Mouse (Mus musculus): ENCODE data around the gene Zfhx3. TPM values are rescaled to one million over a fixed set of nuclear protein-coding genes. Genes with fewer than 3 reads are reported as not detected.
A peak's percentile ranks its signal among the peaks of the same experiment; 100 is the strongest.

Gene Zfhx3
- polyA plus RNA-seq, 2 experiments from 2014 or later: 0.23 to 0.27 TPM

DNA sequence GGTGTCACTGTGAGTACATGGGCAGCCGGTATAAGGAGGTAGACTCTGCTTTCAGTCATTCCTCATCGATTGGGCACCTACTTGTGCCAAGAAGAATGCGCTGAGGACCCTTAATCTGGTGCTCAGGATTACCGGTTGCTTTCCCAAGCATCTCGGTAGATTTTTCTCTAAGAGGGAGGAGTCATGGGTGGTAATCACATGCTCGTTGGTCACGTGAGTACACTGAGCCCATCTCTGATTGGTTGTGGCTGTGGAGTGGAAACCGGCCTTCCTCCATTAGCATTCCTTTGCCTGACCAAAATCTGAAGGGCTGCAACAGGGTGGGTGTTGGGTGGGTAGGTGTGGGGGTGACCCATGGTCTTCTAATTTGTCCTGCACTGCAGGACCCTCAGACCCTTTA, 421.4 kb downstream of the Zfhx3 start:
- no peak for ATAC-seq

DNA sequence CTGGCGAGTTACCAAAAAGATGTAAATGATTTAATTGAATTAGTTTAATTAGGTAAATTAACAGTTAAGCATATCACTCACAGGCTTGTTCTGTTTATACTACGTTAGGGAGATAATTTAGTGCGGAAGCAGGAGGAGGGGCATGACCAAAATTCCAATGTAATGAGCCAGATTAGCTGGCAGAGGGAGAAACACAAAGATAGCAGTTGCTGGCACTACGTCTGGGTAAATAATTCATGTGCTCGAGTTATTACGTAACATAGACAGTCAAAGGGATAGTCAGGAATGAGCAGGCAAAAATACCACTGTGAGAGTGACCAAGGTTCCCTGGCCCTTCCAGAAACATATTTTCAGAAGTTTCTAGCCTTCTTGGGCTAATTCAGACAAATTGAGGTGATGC, 426.6 kb downstream of the Zfhx3 start:
- no peak for ATAC-seq

- ATAC-seq: no peak
Measured at GRCm38 (mm10) chr8:108370731-108371130, 428.3 kb downstream of the Zfhx3 start.

DNA sequence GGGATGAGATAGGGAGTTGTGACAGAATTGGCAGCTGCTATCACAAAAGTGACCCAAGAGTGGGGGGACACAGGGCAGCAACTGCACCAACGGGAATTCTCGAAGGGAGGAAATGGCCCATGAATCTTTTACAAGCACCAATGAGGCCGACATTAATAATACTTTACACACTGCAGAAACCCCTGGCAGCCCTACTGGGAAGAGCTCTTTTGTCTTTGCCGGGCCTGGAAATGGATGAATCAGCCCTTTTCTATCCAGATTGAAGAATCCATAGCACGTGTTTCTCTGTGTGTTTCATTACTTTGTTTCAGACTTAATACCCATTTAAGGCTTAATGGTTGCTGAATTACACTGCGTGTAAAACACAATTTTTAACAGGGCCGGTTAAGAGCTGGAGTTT, 430.6 kb downstream of the Zfhx3 start:
- no peak for ATAC-seq

GRCm38 (mm10) chr8:108378036-108378435, 435.6 kb downstream of the Zfhx3 start:
- no peak for ATAC-seq

- ATAC-seq: no peak
Measured at GRCm38 (mm10) chr8:108383121-108383520, 440.7 kb downstream of the Zfhx3 start.

DNA sequence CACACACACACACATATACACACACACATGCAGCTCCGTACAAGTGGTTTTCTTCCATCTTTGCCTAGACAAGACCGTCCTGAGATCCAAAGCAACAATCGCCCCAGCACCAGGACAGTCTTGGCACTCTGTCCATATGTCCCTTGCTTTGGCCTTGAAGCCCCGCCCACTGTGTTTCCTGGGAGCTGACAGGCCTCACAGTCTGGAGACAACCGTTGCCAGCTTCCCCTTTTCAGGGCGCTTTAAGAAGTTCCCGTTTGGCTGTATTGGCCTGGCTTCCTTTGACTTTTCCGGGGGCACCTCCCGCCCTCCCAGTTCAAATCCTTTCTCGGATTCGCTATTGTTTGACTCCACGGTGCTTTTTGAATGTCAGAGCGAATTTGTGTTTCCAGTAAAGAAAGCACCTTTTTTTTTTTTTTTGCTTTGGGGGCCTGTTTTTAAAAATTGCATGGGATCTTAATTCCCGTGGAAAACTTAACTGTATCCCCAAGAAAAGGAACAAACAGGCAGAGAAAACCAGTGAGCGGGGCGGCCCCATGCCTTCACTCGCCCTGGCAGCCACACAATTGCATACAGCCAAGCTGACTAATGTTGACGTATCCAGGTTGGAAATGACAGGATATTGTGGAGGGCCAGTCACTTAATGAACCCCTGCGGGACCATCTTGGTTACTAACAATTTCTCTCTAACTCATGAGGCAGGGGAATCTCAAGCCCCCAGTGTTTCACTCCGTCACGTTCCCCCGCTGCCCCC, 444.9 kb downstream of the Zfhx3 start:
- no peak for ATAC-seq

DNA sequence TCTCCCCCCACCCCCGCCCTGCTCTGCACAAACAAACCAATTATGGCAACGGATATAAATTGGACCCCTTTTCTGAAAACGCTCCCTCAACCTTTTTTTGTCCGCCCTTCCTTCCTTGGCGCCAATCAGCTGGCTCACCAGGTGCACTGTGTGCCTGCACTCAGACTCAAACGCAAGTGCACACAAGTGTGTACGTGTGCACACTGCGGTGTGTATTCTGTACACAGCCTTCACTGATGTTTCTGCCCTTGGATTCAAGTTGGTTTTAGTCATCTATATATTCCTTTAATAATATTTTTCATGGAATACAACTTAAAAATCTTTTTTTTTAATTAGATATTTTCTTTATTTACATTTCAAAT, 445.4 kb downstream of the Zfhx3 start:
- ATAC-seq: no peak

GRCm38 (mm10) chr8:108392909-108393308, 450.5 kb downstream of the Zfhx3 start:
- ATAC-seq: peak; percentile 89

DNA sequence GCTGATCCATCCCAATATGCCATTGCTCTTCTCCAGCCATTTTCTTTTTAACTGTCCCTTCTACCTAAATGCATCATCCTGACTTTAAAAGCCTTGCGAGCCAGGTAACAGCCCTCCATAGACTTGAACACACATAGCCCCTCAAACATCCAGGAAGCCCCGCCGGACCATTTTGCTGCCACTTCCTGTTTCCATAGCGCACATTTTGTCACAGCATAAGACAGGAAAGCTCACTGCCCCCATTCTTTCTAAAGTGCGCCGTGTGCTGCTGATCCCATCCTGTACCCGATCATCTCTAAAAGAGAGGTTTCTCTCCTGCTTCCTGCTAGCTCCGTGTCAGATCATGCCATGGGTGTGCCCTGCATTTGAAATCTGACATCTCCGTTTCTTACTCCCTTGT, 459.7 kb downstream of the Zfhx3 start:
- ATAC-seq: peak; percentile 51

DNA sequence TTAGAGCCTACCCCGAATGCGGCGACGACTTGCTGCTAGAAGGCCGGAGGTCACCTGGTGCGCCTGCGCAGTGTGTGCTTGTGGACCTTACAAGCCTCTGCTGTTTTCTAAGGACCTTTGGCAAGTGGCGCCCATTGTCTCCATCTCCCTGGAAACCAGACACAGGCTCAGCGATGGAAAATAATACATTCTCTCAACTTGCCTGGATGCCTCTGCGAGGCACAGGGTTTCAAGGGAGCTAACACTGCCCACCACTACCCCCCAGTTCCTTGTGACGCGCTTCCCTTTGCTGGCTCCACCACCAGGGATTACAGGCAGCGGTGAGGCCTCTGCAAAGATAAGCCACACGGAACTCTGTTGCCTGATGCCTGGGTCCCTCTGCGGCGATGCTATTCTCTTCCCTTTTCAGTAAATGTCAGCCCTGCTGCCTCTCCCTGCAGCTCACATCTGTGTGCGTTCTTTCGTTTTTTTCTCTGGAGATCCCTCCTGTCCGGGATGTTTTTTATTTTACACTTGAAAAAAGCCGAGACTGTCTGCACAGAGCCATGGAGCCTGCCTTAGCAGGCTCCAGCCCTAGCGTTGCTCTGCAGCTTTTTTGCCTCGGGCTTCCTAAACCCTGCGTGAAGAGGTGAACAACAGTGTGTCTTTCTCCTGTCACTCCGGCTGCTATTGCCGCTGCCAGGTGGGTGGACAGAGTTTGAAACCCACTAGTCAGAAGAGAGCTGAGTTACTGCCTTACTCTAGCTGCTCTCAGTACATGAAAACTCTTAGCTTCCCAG, 464.5 kb downstream of the Zfhx3 start:
- ATAC-seq: no peak

DNA sequence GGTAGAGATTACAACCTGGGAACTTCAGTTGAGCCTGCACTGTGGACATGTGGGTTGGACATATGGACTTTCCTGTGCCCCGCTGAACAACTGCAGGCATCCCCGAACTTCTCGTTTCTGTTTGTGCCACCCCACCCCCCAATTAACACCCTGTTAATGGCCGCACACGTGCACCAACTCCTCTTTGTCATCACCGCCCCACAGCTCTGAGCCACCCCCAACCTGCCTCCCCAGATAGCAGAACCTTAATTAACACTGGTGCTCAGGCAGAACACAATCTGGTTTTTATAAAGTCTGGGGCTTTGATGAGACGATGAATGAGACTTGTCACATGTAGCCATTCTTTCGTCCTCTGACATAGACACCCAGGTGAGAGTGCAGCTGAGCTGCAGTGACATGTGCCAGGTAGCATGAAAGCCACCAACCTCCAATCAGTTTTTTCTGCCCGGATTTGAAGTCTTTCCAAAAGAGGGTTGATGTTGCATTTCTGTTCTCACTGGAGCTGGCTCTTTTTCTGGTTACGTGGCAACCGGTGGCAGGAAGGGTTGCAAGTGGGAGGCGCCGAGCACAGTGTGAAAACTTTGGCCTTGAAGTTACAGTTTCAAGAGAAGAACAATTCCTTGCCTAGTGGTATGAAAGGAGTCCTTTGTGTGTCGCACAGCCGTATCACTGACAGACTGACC, 476.9 kb downstream of the Zfhx3 start:
- ATAC-seq: no peak

DNA sequence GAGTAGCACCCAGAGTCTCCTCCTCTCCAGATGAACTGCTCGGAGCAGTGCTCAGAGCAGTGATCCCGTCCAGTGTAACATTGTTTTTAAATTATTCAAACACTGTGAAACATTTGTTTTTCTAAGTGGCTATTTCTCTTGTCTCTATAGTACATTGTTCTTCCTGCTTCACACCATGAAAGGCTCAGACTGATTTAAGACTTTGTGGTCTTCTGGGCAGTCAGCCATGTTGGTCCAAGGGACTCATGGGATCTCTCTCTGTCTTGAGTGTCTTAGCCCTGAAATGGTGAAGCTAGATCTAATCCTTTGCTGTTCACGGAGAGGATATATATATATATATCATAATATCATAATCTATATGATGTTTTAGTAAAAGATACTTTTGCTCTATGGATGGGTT, 480.1 kb downstream of the Zfhx3 start:
- ATAC-seq: no peak

DNA sequence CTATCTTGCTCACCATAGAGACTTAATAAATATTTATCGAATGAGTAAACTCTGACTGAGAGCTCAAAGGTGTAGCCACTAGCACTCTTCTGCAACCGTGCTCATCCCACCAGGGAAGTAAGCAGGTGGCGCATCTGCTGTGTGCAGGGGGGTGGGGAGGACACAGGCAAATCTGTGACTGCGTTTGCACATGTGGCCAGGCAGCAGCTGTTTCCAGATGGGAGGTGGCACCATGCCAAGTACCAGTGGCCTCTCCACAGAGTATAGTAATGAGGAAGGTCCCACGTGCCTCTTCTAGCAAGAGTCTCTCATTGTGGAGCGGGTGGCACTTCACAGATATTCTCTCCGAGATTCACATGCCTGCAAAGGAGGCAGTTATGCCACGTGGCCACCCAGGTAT, 481.9 kb downstream of the Zfhx3 start:
- no peak for ATAC-seq

DNA sequence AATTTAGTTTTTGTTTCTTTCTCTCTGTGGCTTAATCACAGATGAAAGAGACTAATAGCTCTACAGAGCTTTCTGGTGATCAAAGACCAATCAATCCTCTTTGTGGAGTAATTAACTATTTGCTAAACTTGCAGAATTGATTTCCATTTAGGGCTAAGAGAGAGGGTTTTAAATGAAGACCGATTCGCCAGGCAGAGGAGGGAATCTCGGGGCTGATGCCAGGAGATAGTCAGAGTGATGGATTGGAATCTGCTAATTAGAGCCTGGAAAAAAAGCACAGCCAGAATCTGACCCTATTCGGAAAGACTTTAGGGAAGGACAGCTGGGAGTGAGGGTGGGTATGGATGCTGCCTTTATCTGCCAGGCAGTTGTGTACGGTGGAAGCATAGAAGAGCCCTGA, 490.9 kb downstream of the Zfhx3 start:
- ATAC-seq: no peak

DNA sequence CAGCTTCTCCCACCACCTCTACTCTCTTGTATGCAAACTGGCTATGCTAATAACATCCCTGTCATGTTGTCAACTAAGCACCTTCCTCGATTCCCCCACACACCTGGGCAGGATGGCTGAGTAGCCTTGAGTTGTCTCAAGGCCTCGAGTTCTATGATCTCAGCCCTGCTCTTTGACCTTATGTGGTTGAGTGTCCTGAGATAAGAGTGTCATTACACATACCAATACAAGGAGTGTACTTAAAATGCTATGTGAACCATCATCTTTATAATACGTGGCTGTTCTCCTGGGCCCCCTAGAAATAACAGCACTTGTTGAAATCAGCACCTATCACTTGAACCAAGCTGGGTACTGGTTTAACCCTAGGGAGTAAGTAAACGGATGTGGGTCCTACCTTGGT, 492.1 kb downstream of the Zfhx3 start:
- no peak for ATAC-seq

DNA sequence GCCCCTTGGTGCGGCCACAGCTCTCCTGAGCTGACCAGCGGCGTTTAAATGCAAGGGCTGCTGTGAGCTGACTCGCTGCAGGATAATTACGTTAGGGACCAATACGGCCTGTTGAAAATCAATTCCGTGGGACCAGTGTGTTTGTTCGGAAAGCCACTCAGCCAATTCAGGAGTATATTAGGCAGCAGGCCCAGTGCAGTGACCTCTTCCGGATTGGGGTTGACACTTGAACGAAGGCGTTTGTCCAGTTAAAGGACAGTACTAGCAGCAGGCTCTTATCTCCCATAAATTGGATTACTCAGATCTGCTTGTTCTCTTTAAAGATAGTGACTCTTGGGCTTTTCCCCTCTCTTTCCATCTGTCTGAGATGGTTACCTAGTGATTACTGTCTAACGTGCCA, 493.9 kb downstream of the Zfhx3 start:
- ATAC-seq: no peak

DNA sequence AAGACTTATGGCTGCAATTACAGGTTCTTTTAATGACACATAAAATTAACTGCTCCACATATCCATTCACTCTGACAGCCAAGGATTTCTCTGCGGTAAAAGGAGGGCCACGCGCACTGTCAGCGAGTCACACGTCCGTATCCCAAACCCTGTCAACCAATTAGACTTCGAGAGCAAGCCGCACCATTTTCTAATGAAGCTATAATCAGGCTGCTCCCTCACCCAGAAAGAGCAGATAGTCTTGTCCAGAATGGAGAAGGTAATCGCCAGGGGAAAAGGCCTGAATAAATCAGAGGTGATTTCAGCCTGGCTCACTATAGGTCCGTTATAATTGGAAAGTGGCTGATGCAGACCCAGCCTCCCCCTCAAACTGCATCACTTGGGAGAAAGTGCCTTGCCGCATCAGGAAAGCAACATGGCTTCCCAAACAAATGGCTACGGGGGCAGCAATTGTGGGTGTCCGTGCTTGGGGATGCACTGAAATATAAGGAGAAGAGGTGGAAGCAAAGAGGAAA, 494.9 kb downstream of the Zfhx3 start:
- ATAC-seq: no peak

GRCm38 (mm10) chr8:108440476-108440875, 498.0 kb downstream of the Zfhx3 start:
- no peak for ATAC-seq

- no peak for ATAC-seq
Measured at GRCm38 (mm10) chr8:108450847-108451246, 508.4 kb downstream of the Zfhx3 start.

GRCm38 (mm10) chr8:108454561-108455311, 512.3 kb downstream of the Zfhx3 start:
- no peak for ATAC-seq

- no peak for ATAC-seq
Measured at GRCm38 (mm10) chr8:108466653-108467052, 524.2 kb downstream of the Zfhx3 start.

Measured in CD4-positive, CD25-positive, alpha-beta regulatory T cell, adult 4 months (primary cell).